Mouse (Mus musculus) CH12.LX (cell line): ENCODE measurements around the gene Car14. TPM values are rescaled to one million over a fixed set of nuclear protein-coding genes. Genes with fewer than 3 reads are reported as not detected.

ENCODE experiments used
- DNase-seq: peaks from one replicate; pipeline ENCODE4 v3.0.0-alpha.2; 2013; ENCODE audit errors: extremely low read depth
- H3K27ac ChIP-seq: 2 replicates; pipeline ENCODE4 v1.5.1; 2012; ENCODE audit warnings: low read depth, mild to moderate bottlenecking, control low read depth, moderate library complexity; ENCODE audit not compliant: insufficient read depth
- H3K27me3 ChIP-seq: replicated peaks from 2 replicates; pipeline ENCODE3; 2012; ENCODE audit warnings: inconsistent platforms
- H3K36me3 ChIP-seq, 2 experiments: replicated peaks in 1 of 2; 2 replicates each; pipeline versions ENCODE3 to v1.6.1; 2012; ENCODE audit warnings: inconsistent platforms in 1 of 2, low read length in 1 of 2, mild to moderate bottlenecking in 1 of 2, mixed read lengths in 1 of 2, moderate library complexity in 1 of 2; ENCODE audit not compliant: control insufficient read depth in 1 of 2, insufficient read depth in 1 of 2
- H3K4me1 ChIP-seq, 2 experiments: 2 replicates each; pipeline ENCODE4 v1.6.1; 2012; ENCODE audit warnings: inconsistent platforms in 1 of 2, moderate library complexity in 1 of 2; ENCODE audit not compliant: insufficient read depth in 2 of 2, control insufficient read depth in 1 of 2
- H3K4me2 ChIP-seq: 2 replicates; pipeline ENCODE4 v1.6.1; 2012; ENCODE audit warnings: low read depth, mild to moderate bottlenecking, control low read depth; ENCODE audit not compliant: poor library complexity, insufficient read depth, severe bottlenecking
- H3K4me3 ChIP-seq, 3 experiments: fragments of 150-350 bp in 1 of 3; sonication (generic) in 1 of 3; replicated peaks in 1 of 3; 2 replicates each; pipeline versions ENCODE3 to v1.5.1; 2011 to 2012; ENCODE audit warnings: low read depth in 2 of 3, low read length in 2 of 3, mild to moderate bottlenecking in 2 of 3, moderate library complexity in 2 of 3, control low read depth in 1 of 3, improper control_type of control experiment in 1 of 3, inconsistent platforms in 1 of 3, mixed read lengths in 1 of 3; ENCODE audit not compliant: poor library complexity in 1 of 3
- H3K79me2 ChIP-seq: replicated peaks from 2 replicates; pipeline ENCODE4 v1.6.1; 2012; ENCODE audit warnings: mild to moderate bottlenecking, moderate library complexity; ENCODE audit not compliant: control insufficient read depth, poor library complexity, insufficient read depth, severe bottlenecking; ENCODE audit errors: extremely low read depth
- H3K9ac ChIP-seq: 2 replicates; pipeline ENCODE4 v1.6.1; 2012; ENCODE audit warnings: low read depth, mild to moderate bottlenecking, control low read depth, moderate library complexity; ENCODE audit not compliant: insufficient read depth
- H3K9me3 ChIP-seq: replicated peaks from 2 replicates; pipeline ENCODE3; 2012; ENCODE audit warnings: low read length, inconsistent platforms, mixed read lengths
- BHLHE40 ChIP-seq: IDR thresholded peaks from 2 replicates; pipeline ENCODE4 v1.6.1; 2011; ENCODE audit warnings: mild to moderate bottlenecking, low read depth, low read length, improper control_type of control experiment
- CHD1 ChIP-seq: IDR thresholded peaks from 2 replicates; pipeline ENCODE4 v1.6.1; 2012; ENCODE audit warnings: low read depth, low read length, improper control_type of control experiment, inconsistent platforms
- CHD2 ChIP-seq: IDR thresholded peaks from 2 replicates; pipeline ENCODE4 v1.6.1; 2011; ENCODE audit warnings: low read length, improper control_type of control experiment
- E2F4 ChIP-seq: IDR thresholded peaks from 2 replicates; pipeline ENCODE4 v1.6.1; 2011; ENCODE audit warnings: low read depth, low read length, improper control_type of control experiment; ENCODE audit not compliant: insufficient replicate concordance
- EP300 ChIP-seq: IDR thresholded peaks from 2 replicates; pipeline ENCODE4 v1.6.1; 2011; ENCODE audit warnings: low read length, improper control_type of control experiment
- ETS1 ChIP-seq: conservative IDR thresholded peaks from 2 replicates; pipeline ENCODE4 v1.6.1; 2012; ENCODE audit warnings: low read depth, mild to moderate bottlenecking, inconsistent platforms, low read length, improper control_type of control experiment, moderate library complexity
- HCFC1 ChIP-seq: IDR thresholded peaks from 2 replicates; pipeline ENCODE4 v1.6.1; 2012; ENCODE audit warnings: low read depth, mild to moderate bottlenecking, inconsistent platforms, low read length, improper control_type of control experiment
- IRF4 ChIP-seq: IDR thresholded peaks from 2 replicates; pipeline ENCODE4 v1.6.1; 2014; ENCODE audit warnings: low read depth, mild to moderate bottlenecking, inconsistent platforms, low read length, improper control_type of control experiment
- JUN ChIP-seq: IDR thresholded peaks from 2 replicates; pipeline ENCODE4 v1.6.1; 2011; ENCODE audit warnings: low read depth, mild to moderate bottlenecking, low read length, improper control_type of control experiment, moderate library complexity; ENCODE audit not compliant: insufficient read depth
- MAFK ChIP-seq: IDR thresholded peaks from 2 replicates; pipeline ENCODE4 v1.6.1; 2011; ENCODE audit warnings: low read length, improper control_type of control experiment; ENCODE audit not compliant: insufficient replicate concordance
- MAZ ChIP-seq: IDR thresholded peaks from 2 replicates; pipeline ENCODE4 v1.6.1; 2012; ENCODE audit warnings: low read depth, mild to moderate bottlenecking, inconsistent platforms, low read length, improper control_type of control experiment, moderate library complexity
- MXI1 ChIP-seq: IDR thresholded peaks from 2 replicates; pipeline ENCODE4 v1.6.1; 2011; ENCODE audit warnings: mild to moderate bottlenecking, low read depth, low read length, improper control_type of control experiment
- SIN3A ChIP-seq: IDR thresholded peaks from 2 replicates; pipeline ENCODE4 v1.6.1; 2012; ENCODE audit warnings: low read length, improper control_type of control experiment, inconsistent platforms
- TBP ChIP-seq: conservative IDR thresholded peaks from 2 replicates; pipeline ENCODE4 v1.6.1; 2011; ENCODE audit warnings: low read depth, low read length, improper control_type of control experiment
- TCF12 ChIP-seq: IDR thresholded peaks from 2 replicates; pipeline ENCODE4 v1.6.1; 2014; ENCODE audit warnings: low read depth, mild to moderate bottlenecking, inconsistent platforms, low read length, improper control_type of control experiment
- USF2 ChIP-seq: conservative IDR thresholded peaks from 2 replicates; pipeline ENCODE4 v1.6.1; 2011; ENCODE audit warnings: low read depth, low read length, improper control_type of control experiment
- ZC3H11A ChIP-seq: IDR thresholded peaks from 2 replicates; pipeline ENCODE4 v1.6.1; 2012; ENCODE audit warnings: low read depth, mild to moderate bottlenecking, inconsistent platforms, low read length, improper control_type of control experiment
- ZKSCAN1 ChIP-seq: IDR thresholded peaks from 2 replicates; pipeline ENCODE4 v1.6.1; 2012; ENCODE audit warnings: low read depth, inconsistent platforms, low read length, improper control_type of control experiment, borderline replicate concordance
- ZMIZ1 ChIP-seq: IDR thresholded peaks from 2 replicates; pipeline ENCODE4 v1.6.1; 2012; ENCODE audit warnings: low read depth, mild to moderate bottlenecking, inconsistent platforms, low read length, improper control_type of control experiment
- ZNF384 ChIP-seq: IDR thresholded peaks from 2 replicates; pipeline ENCODE4 v1.6.1; 2012; ENCODE audit warnings: low read depth, low read length, improper control_type of control experiment, inconsistent platforms
- dilution Hi-C: fragments of 300-500 bp; cut with MboI; formaldehyde crosslinking; loops from 2 replicates; pipeline ENCODE4 v1.14.3; 2020; ENCODE audit warnings: low sequenced_read_pairs; ENCODE audit not compliant: extremely low pct_unique_long_range_greater_than_20kb, extremely low pct_ligation_motif_present
- in situ Hi-C: fragments of 300-500 bp; cut with MboI; formaldehyde crosslinking; loops from 3 replicates; pipeline ENCODE4 v1.14.3; 2019; ENCODE audit warnings: low sequenced_read_pairs, low pct_ligation_motif_present, low pct_unique_long_range_greater_than_20kb, mixed read lengths
- polyA plus RNA-seq: library from polyadenylated mRNA; unstranded; fragments of >175 nt; gene quantifications from 2 replicates; pipeline ENCODE4 v1.2.1, GENCODE M21; 2012; ENCODE audit warnings: low read depth; ENCODE audit not compliant: insufficient read length
- total RNA-seq, 2 experiments: library from RNA; depleted of rRNA; stranded (reverse); fragments of 300-350 nt in 1 of 2; fragments of >200 nt in 1 of 2; gene quantifications; 2 replicates each; pipeline ENCODE4 v1.2.3; 2012 to 2014

Gene Car14
- total and polyA plus RNA-seq, 3 experiments = 0.13 to 0.36 TPM; not detected in 1

DNA sequence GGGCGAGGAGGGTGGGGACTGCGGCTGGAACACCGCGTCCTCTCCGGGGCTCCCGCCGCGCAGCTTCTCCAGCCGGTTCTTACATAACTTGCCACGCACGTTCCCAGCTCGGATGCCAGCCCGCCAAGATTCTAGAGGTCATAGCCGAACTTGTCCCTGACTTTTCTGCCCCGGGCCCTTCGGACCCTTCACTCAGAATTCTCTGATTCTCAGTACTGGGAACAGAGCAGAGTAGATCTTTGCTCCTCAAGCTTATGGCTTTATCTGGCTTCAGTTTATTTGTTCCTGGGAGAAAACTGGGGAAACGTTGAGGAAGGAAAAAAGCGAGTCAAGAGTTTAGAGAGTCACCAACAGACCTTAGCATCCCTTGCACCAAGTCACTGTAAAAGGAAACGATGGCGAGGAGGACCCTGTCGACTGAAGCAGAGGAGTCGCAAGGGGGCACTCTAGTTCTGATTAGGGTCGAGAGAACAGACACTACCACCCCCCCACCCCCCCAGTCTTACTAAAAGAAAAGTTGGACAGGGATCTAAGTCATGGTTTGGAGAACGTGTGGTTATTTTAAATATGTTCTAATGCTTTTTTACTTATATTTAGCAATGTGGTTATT, 21.6 kb downstream of the Car14 start:
- Histone ChIP-seq H3K4me1 (peaks cover 1 to 5% of the 10 kb centered on the region in 2 experiments; a peak in 3 of 4 replicates), H3K27me3 (no peaks in the 10 kb centered on the region), H3K79me2 (no peaks in the 10 kb centered on the region), H3K4me2 (no peak overlapping the region), H3K9me3 (peaks cover 8% of the 10 kb centered on the region), H3K4me3 (no peak overlapping the region), H3K9ac (no peak overlapping the region), H3K36me3 (peaks cover 33 to 77% of the 10 kb centered on the region in 2 experiments), H3K27ac (no peak overlapping the region)
- in situ Hi-C loops = no loop called here
- dilution Hi-C loops = no loop called here
- TF ChIP-seq E2F4 (no peak), ZC3H11A (no peak), MXI1 (no peak), HCFC1 (no peak), BHLHE40 (no peak), TCF12 (no peak), JUN (no peak), TBP (no peak), SIN3A (no peak), USF2 (no peak), ETS1 (no peak), CHD2 (no peak), ZNF384 (no peak), IRF4 (no peak), ZKSCAN1 (no peak), CHD1 (no peak), MAZ (no peak), EP300 (no peak), ZMIZ1 (no peak)
- no peak for DNase-seq

- H3K9ac ChIP-seq = no peak within 1 kb of the TSS
- in situ Hi-C loops = no loop called here
- H3K79me2 ChIP-seq = no peaks in the 10 kb centered on the region
- TF ChIP-seq SIN3A = no peak
- no peak for TF ChIP-seq ZC3H11A
- TF ChIP-seq MAFK = no peak
- no peak for TF ChIP-seq HCFC1
- no peak for TF ChIP-seq BHLHE40
- TF ChIP-seq, all 38 proteins: peak for 0
- peaks cover 29 to 75% of the 10 kb centered on the region in 2 experiments for H3K36me3 ChIP-seq
- H3K27me3 ChIP-seq = no peaks in the 10 kb centered on the region
- H3K4me1 ChIP-seq = no peaks in the 10 kb centered on the region
- no peak within 1 kb of the TSS for H3K4me3 ChIP-seq
- DNase-seq = no peak
- H3K9me3 ChIP-seq = peaks cover 8% of the 10 kb centered on the region
- dilution Hi-C loops = no loop called here
- H3K4me2 ChIP-seq = no peak within 1 kb of the TSS
- no peak within 1 kb of the TSS for H3K27ac ChIP-seq
Measured at GRCm38 (mm10) chr3:95881979-95882815, 22.3 kb downstream of the Car14 start, which contains the start of gene Ciart. Ciart (minus strand) TSS chr3:95882251.
